Mouse (Mus musculus) telencephalon, adult 2 months (tissue): ENCODE results near the gene Vwde.

ENCODE experiments used
- DNase-seq: peaks from one replicate; pipeline ENCODE4 v3.0.0-alpha.2; 2011; ENCODE audit warnings: low read depth, low spot score

The Vwde gene

GRCm38 (mm10) chr6:13224596-13225227, at the start of gene Vwde:
Gene Vwde, minus strand, starts transcription at chr6:13224965.
- DNase-seq, result no peak

DNA sequence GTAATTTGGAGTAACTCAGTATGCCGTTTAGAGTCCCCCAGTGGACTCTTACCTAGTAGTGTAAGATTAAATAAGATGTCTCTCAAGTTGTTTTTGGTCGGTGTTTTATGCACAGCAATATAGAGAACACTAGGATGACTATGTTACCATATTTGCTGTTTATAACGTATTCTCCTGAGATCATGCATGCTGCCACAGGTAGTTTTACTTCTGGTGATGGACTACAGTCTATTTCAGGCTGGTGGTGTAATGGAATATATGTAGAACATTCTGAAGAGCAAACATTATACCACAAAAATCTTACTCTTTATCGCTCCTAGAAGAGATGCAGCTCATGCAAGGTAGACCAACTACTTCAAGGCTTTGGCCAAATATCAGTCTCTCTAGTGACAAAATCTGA, 30.6 kb upstream of the Vwde start:
- no peak for DNase-seq

- DNase-seq, result no peak
Observed at GRCm38 (mm10) chr6:13248317-13248969, 23.7 kb upstream of the Vwde start.

DNA sequence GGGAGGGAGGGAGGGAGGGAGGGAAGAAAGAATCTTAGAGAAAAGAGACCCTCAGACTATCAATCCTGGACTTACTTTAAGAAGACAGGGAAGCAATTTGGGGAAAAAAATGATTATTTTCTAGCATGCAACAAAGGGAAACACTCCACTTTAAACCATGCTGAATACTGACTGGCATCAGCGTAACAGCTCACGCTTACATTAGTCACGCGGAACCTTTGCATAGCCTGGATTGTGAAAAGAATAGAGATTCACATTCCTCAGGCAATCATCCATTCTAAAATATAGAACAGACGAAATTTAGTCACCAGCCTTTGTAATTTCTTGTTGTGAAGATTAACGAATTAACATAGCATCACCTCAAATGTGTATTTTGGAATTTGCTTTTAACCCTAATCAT, 18.6 kb downstream of the Vwde start:
- no peak for DNase-seq

DNA sequence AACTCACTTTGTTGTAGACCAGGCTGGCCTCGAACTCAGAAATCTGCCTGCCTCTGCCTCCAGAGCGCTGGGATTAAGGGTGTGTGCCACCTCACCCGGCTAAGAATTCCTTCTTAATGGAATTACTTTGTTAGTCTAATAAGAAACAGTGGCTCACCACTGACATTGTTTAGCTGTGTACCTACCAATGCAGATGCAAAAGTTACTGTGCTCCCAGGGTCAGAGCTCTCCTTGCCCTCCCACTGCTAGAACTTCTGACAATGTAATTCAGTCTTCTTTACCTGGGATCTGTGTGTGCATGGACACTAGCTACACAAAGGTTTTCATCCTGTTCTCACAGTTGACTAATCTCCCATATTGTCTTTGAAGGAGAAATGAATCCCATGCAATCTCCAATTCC, 27.3 kb downstream of the Vwde start:
- DNase-seq, result no peak

- no peak for DNase-seq
Observed at GRCm38 (mm10) chr6:13186836-13187235, 37.9 kb downstream of the Vwde start.

GRCm38 (mm10) chr6:13180061-13180460, 44.7 kb downstream of the Vwde start:
- no peak for DNase-seq

- DNase-seq, result no peak
Observed at GRCm38 (mm10) chr6:13169459-13170150, 55.2 kb downstream of the Vwde start.

- no peak for DNase-seq
Observed at GRCm38 (mm10) chr6:13166240-13166937, 58.4 kb downstream of the Vwde start.

DNA sequence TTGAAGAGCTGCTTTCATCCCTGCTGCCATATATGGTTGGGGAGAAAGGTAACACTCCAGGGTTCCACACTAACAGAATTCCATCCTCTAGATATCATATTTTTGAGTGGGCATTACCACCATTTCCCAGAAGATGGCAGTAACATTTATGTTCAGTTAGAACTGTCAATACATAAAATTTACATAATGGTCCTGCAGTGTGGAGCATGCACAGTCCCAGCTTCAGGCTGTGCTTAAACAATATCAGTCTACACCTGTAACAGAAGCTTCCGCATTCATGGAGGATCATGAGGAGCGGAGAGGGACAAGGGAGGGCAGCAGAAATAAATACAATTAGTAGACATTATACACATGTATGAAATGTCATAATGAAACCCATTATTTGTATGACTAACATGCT, 65.3 kb downstream of the Vwde start:
- peak; percentile 3 for DNase-seq

DNA sequence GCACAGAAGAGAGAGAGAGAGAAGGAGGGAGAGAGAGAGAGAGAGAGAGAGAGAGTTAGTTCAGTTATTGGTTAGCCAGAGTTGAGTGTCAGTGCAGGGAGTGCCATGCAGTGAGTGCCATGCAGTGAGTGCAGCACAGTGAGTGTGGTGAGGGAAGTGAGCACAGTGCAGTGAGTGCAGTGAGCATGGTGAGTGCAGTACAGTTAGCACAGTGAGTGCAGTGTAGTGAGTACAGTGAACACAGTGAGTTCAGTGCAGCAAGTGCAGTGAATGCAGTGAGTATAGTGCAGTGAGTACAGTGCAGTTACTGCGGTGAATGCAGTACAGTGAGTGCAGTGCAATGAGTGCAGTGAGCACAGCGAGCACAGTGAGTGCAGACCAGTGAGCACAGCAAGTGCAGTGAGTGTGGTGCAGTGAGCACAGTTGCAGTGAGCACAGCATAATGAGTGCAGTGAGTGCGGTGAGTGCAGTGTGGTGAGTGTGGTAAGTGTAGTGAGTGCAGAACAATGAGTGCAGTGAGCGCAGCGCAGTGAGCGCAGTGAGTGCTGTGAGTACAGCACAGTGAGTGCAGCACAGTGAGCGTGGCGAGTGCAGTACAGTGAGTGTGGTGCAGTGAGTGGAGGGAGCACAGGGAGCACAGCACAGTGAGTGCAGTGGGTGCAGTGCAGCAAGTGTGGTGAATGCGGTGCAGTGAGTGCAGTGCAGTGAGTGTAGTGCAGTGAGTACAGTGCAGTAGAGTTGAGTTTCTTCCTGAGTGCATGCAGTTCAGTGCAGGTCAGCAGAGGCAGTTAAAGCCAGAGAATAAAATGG, 70.7 kb downstream of the Vwde start:
- no peak for DNase-seq

DNA sequence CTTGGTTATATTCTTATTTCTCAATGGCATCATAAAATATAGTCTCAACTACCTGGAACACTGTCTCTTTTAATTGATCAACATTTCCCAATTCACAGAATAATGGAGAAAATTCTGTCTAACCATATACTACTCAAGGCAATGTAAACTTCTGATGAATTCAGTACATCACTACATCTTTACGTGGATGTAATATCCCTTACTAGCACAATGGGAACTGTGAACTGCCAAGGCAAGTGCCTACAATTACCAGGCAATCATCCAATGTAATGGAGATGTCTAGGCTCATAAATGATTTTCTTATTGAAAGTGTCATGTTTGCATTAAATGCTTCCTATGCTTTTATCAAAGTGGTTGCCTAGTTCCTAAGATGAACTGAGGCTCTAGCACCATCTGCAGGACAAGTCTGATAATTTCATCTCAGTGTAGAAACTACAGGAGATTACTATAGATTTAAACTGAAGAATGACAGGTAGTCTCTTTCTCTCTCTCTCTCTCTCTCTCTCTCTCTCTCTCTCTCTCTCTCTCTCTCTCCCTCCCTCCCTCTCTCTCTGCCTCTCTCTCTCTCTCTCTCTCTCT, 72.6 kb downstream of the Vwde start:
- DNase-seq, result peak; percentile 47

GRCm38 (mm10) chr6:13137255-13137654, 87.5 kb downstream of the Vwde start:
- no peak for DNase-seq

- no peak for DNase-seq
Observed at GRCm38 (mm10) chr6:13108662-13109061, 116.1 kb downstream of the Vwde start.
